Mouse (Mus musculus) cerebellum, adult 2 months (tissue): Measurements from ENCODE around the gene Gli1. TPM values are rescaled to one million over a fixed set of nuclear protein-coding genes. Genes with fewer than 3 reads are reported as not detected.

Experiments
- DNase-seq, 2 experiments: peaks; one replicate each; pipeline ENCODE4 v3.0.0; 2021
- H3K27ac ChIP-seq: fragments of 200-500 bp; 2 replicates; pipeline ENCODE4 v1.5.1; 2012; ENCODE audit warnings: low read length, control low read depth, inconsistent platforms; ENCODE audit not compliant: insufficient read depth
- H3K27me3 ChIP-seq: fragments of 200-500 bp; 2 replicates; pipeline ENCODE4 v1.6.1; 2012; ENCODE audit warnings: inconsistent platforms, mild to moderate bottlenecking, low read length, moderate library complexity; ENCODE audit not compliant: control insufficient read depth, insufficient read depth
- H3K4me1 ChIP-seq: fragments of 200-500 bp; 2 replicates; pipeline ENCODE4 v1.6.1; 2011; ENCODE audit warnings: low read length; ENCODE audit not compliant: control insufficient read depth, insufficient read depth
- H3K4me3 ChIP-seq: fragments of 200-500 bp; replicated peaks from 2 replicates; pipeline ENCODE3; 2011; ENCODE audit warnings: mild to moderate bottlenecking, low read depth, low read length, control low read depth; ENCODE audit not compliant: insufficient read depth
- CTCF ChIP-seq: fragments of 200-500 bp; IDR thresholded peaks from 2 replicates; pipeline ENCODE4 v1.5.1; 2011; ENCODE audit warnings: low read depth, mild to moderate bottlenecking, control low read depth, low read length, moderate library complexity, borderline replicate concordance; ENCODE audit not compliant: insufficient read depth
- POLR2A ChIP-seq: fragments of 200-500 bp; IDR thresholded peaks from 2 replicates; pipeline ENCODE4 v1.6.1; 2011; ENCODE audit warnings: low read length, control low read depth, borderline replicate concordance; ENCODE audit not compliant: insufficient read depth
- WGBS: fragments of 180-500 bp; shearing (Covaris S2); methylation state at CpG from one replicate; pipeline ENCODE4 v1.1.7; 2018; 5-methylcytosine and 5-hydroxymethylcytosine counted together
- polyA plus RNA-seq: library from polyadenylated mRNA; depleted of rRNA; stranded (reverse); fragments of >200 nt; gene quantifications from 2 replicates; pipeline ENCODE4 v1.2.3, GENCODE M21; 2012

The Gli1 gene
- polyA plus RNA-seq, 1 experiment = 10.6 TPM

DNA sequence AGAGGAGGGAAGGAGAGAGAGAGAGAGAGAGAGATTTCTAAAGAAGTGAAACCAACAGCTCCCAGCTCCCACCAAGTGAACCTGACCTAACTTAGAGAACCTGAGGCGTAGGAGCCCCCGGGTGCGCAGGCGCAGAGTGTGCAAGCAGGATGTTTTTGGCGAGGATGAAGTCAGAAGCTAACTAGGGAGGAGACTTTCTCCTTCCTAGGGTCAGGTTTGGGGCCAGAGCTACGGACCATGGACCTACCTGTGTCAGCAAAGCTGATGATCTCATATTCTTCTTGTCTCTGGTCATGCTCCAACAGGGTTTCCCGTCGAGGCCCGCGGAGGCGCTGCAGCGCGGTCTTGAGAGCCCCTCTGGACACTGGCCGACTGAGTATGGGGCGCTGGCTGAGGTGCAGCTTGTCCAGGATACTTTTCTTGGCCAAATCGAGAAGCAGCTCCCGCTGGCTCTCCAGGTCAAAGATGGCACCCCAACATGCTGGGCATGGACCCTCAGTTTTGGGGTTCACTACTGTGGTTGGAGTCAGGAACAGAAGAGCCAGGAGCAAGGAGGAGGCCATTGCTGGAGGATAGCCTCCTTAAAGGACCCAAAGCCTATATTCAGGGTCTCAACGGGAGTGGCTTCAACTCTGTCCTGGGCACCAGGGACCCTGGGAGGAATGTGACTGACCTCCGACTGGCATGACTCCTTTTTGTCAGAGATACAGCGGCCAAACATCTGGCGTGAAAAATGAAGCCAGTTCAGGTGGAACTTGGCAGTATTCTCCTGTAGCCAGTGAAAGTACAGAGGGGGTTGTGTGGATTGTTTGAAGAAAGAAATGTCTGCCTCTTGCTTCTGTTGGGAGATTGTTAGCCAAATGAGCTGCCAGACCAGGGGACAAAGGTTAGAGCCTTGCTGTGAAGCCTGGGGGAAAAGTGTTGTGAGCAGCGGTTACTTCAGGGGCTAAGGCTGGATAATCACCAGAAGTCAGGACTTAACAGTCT, 28.4 kb upstream of the Gli1 start, which contains the start of gene Inhbc:
Gene Inhbc, minus strand, starts transcription at position 598 of the 987 bp plus-strand sequence.
- DNase-seq = no peak
- Histone ChIP-seq H3K4me3 (no peak within 1 kb of the TSS), H3K4me1 (no peaks in the 10 kb centered on the region), H3K27me3 (no peaks in the 10 kb centered on the region), H3K27ac (no peak within 1 kb of the TSS)
- TF ChIP-seq POLR2A (no peak), CTCF (no peak)
- 74% methylated on average over 22 of the region's 22 CpGs for WGBS

GRCm38 (mm10) chr10:127368273-127368672, 26.5 kb upstream of the Gli1 start:
- Histone ChIP-seq H3K4me1 (no peaks in the 10 kb centered on the region), H3K27ac (no peak overlapping the region), H3K27me3 (no peaks in the 10 kb centered on the region), H3K4me3 (no peak overlapping the region)
- 83% methylated on average over 2 of the region's 2 CpGs for WGBS
- no peak for TF ChIP-seq POLR2A
- no peak for TF ChIP-seq CTCF
- DNase-seq = no peak

- 83% methylated on average over 5 of the region's 5 CpGs for WGBS
- no peak for DNase-seq
- Histone ChIP-seq H3K27ac (no peak overlapping the region), H3K27me3 (no peaks in the 10 kb centered on the region), H3K4me3 (no peak overlapping the region), H3K4me1 (no peaks in the 10 kb centered on the region)
- no peak for TF ChIP-seq POLR2A
- TF ChIP-seq CTCF = no peak
Observed at GRCm38 (mm10) chr10:127367116-127367515, 25.3 kb upstream of the Gli1 start.

GRCm38 (mm10) chr10:127360714-127361113, 18.9 kb upstream of the Gli1 start:
- no peaks in the 10 kb centered on the region for H3K4me1 ChIP-seq
- H3K27ac ChIP-seq = no peak overlapping the region
- DNase-seq = no peak
- TF ChIP-seq CTCF (no peak), POLR2A (no peak)
- H3K27me3 ChIP-seq = no peaks in the 10 kb centered on the region
- 92% methylated on average over 3 of the region's 3 CpGs for WGBS
- no peak overlapping the region for H3K4me3 ChIP-seq

GRCm38 (mm10) chr10:127355336-127355735, 13.6 kb upstream of the Gli1 start:
- 63% methylated on average over 10 of the region's 10 CpGs for WGBS
- DNase-seq = peak in 1 of 2 experiments; percentile 39
- H3K27me3 ChIP-seq = no peaks in the 10 kb centered on the region
- TF ChIP-seq CTCF (no peak), POLR2A (no peak)
- H3K27ac ChIP-seq = no peak overlapping the region
- H3K4me1 ChIP-seq = peaks cover 8% of the 10 kb centered on the region; the same call in 1 of the 2 replicates
- H3K4me3 ChIP-seq = no peak overlapping the region

DNA sequence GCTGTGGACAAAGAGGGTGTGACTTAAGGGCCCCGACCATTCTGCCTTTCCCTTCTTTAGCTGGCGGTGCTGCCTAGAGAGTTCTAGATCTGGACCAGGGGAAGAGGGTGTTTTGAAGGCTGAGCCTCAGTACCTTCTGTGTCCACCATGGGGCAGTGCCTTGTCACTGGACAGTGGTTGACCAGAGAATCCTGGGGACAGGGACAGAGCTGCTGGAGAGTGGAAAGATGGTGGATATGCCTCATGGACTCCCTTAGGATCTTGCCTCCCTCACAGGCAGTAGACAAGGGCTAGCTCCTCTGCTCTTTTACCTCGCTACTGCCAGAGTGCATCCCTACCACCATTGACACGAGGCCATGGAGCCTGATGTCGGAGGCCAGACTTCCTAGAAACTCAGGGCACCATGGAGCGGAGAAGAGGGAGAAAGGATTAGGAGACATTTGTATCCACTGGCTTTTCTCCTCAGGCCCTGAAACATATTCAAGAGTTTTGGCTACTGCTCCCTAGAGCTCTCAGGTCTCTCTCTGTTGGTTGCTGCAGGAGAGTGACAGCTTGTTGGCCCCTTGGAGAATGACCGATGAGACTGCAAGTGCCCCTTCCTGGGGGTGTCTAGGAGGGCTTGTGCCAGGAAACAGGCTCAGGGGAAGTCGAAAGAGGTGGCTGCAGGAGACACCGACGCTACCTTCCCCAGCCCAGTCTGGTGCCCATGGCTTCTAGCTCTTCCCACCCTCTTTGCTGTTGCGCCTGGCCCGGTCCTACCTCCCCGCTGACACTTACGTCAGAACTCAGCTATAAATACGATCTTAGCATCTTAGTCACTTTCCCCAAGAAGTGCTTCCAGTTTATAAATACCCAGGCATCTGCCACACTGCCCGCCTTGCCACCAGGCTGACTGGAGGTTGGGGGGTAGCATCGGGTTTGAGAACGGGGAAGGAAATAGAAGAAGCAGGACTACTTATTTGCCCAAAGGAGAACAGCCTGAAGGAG, 12.4 kb upstream of the Gli1 start, which contains the start of gene Inhbe:
Gene Inhbe, minus strand, starts transcription at position 503 of the 987 bp plus-strand sequence.
- TF ChIP-seq CTCF (peak; percentile 55), POLR2A (0 out of 2 replicates have a peak, but pooled peaks have one; percentile 8)
- H3K27me3 ChIP-seq = no peaks in the 10 kb centered on the region
- WGBS = 52% methylated on average over 18 of the region's 18 CpGs
- H3K27ac ChIP-seq = peak within 1 kb of the TSS; percentile 45
- DNase-seq = peak; percentile 79 to 87
- H3K4me1 ChIP-seq = peaks cover 12% of the 10 kb centered on the region
- H3K4me3 ChIP-seq = no peak within 1 kb of the TSS

DNA sequence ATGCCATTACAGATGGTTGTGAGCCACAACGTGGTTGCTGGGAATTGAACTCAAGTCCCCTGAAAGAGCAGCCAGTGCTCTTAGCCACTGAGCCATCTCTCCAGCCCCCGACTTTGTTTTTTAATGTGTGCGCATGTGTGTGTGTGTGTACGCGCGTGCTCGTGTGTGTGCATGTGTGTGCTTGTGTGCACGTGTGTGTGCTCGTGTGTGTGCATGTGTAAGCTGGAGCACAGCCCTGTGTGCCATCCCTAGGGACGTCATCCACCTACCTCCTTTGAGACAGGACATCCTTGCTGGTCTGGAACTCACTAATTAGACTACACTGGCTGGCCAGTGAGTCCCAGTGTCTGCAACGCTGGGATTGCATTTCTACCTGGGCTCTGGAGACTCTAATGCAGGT, 11.0 kb upstream of the Gli1 start:
- H3K4me3 ChIP-seq = no peak overlapping the region
- WGBS = 92% methylated on average over 11 of the region's 11 CpGs

More for the DNA sequence above, 11.0 kb upstream of the Gli1 start:
- TF ChIP-seq POLR2A (no peak), CTCF (no peak)
- Histone ChIP-seq H3K4me1 (peaks cover 12% of the 10 kb centered on the region), H3K27ac (no peak overlapping the region), H3K27me3 (no peaks in the 10 kb centered on the region)
- DNase-seq = no peak
